Mouse (Mus musculus): Measurements from ENCODE around the gene Bmp7. TPM values are rescaled to one million over a fixed set of nuclear protein-coding genes. Genes with fewer than 3 reads are reported as not detected.

The Bmp7 gene
- total and polyA plus RNA-seq, 3 experiments, result 0.05 TPM; not detected in 2

GRCm38 (mm10) chr2:172905057-172905456 lies 35.1 kb downstream of the Bmp7 start:
- ATAC-seq (ENCODE audit: extremely low read depth, insufficient number of reproducible peaks, low FRiP score, poor library complexity, severe bottlenecking) (no peak), DNase-seq (ENCODE audit: low spot score) (no peak)
- TF ChIP-seq GATA1 (IDR thresholded peaks at IDR 0.05; ENCODE audit: borderline replicate concordance, low read length), result no peak
- TF ChIP-seq CTCF (IDR thresholded peaks at IDR 0.05; ENCODE audit: low read depth, low read length), result no peak
- TF ChIP-seq POLR2AphosphoS5 (IDR thresholded peaks at IDR 0.05; ENCODE audit: insufficient replicate concordance, low read depth, low read length), result no peak
- no peak for TF ChIP-seq GATA2 (IDR thresholded peaks at IDR 0.05; ENCODE audit: borderline replicate concordance, low read depth, low read length)

GRCm38 (mm10) chr2:172904614-172905013 lies 35.5 kb downstream of the Bmp7 start:
- Histone ChIP-seq H3K4me1 (ENCODE audit: insufficient read depth, low read depth, low read length) (no peaks in the 10 kb centered on the region), H3K9me3 (replicated peaks) (peaks cover 92% of the 10 kb centered on the region), H3K36me3 (replicated peaks) (no peaks in the 10 kb centered on the region), H3K4me3 (ENCODE audit: low read depth, low read length) (no peak overlapping the region), H3K27me3 (ENCODE audit: insufficient read depth, low read length) (no peaks in the 10 kb centered on the region)
- TF ChIP-seq POLR2AphosphoS5 (IDR thresholded peaks at IDR 0.05; ENCODE audit: insufficient replicate concordance, low read depth, low read length), result no peak
- DNase-seq (ENCODE audit: low spot score) (no peak), ATAC-seq (ENCODE audit: extremely low read depth, insufficient number of reproducible peaks, low FRiP score, poor library complexity, severe bottlenecking) (no peak)

More at GRCm38 (mm10) chr2:172905057-172905456, 35.1 kb downstream of the Bmp7 start:
- Histone ChIP-seq H3K9me3 (replicated peaks) (peaks cover 92% of the 10 kb centered on the region), H3K36me3 (replicated peaks) (no peaks in the 10 kb centered on the region), H3K4me1 (ENCODE audit: insufficient read depth, low read depth, low read length) (no peaks in the 10 kb centered on the region), H3K4me3 (ENCODE audit: low read depth, low read length) (no peak overlapping the region), H3K27me3 (ENCODE audit: insufficient read depth, low read length) (no peaks in the 10 kb centered on the region)

- ATAC-seq (ENCODE audit: extremely low read depth, insufficient number of reproducible peaks, low FRiP score, poor library complexity, severe bottlenecking), result no peak
- Histone ChIP-seq H3K4me3 (ENCODE audit: low read depth, low read length) (no peak overlapping the region), H3K9me3 (replicated peaks) (peaks cover 91% of the 10 kb centered on the region), H3K36me3 (replicated peaks) (no peaks in the 10 kb centered on the region), H3K4me1 (ENCODE audit: insufficient read depth, low read depth, low read length) (no peaks in the 10 kb centered on the region), H3K27me3 (ENCODE audit: insufficient read depth, low read length) (no peaks in the 10 kb centered on the region)
- DNase-seq (ENCODE audit: low spot score), result no peak
- TF ChIP-seq POLR2AphosphoS5 (IDR thresholded peaks at IDR 0.05; ENCODE audit: insufficient replicate concordance, low read depth, low read length) (no peak), GATA2 (IDR thresholded peaks at IDR 0.05; ENCODE audit: borderline replicate concordance, low read depth, low read length) (no peak), CTCF (IDR thresholded peaks at IDR 0.05; ENCODE audit: low read depth, low read length) (no peak), TAL1 (conservative IDR thresholded peaks at IDR 0.05; ENCODE audit: low read depth, low read length) (no peak), GATA1 (IDR thresholded peaks at IDR 0.05; ENCODE audit: borderline replicate concordance, low read length) (no peak)
These were observed 36.6 kb downstream of the Bmp7 start for GRCm38 (mm10) chr2:172903523-172903922.

GRCm38 (mm10) chr2:172900954-172901701 lies 39.0 kb downstream of the Bmp7 start:
- ATAC-seq (ENCODE audit: extremely low read depth, insufficient number of reproducible peaks, low FRiP score, poor library complexity, severe bottlenecking), result no peak
- Histone ChIP-seq H3K4me1 (ENCODE audit: insufficient read depth, low read depth, low read length) (no peaks in the 10 kb centered on the region), H3K4me3 (ENCODE audit: low read depth, low read length) (no peak overlapping the region), H3K36me3 (replicated peaks) (no peaks in the 10 kb centered on the region), H3K9me3 (replicated peaks) (peaks cover 93% of the 10 kb centered on the region), H3K27me3 (ENCODE audit: insufficient read depth, low read length) (no peaks in the 10 kb centered on the region)
- TF ChIP-seq TAL1 (conservative IDR thresholded peaks at IDR 0.05; ENCODE audit: low read depth, low read length), result no peak
- TF ChIP-seq POLR2AphosphoS5 (IDR thresholded peaks at IDR 0.05; ENCODE audit: insufficient replicate concordance, low read depth, low read length), result no peak
- TF ChIP-seq GATA2 (IDR thresholded peaks at IDR 0.05; ENCODE audit: borderline replicate concordance, low read depth, low read length), result no peak
- no peak for TF ChIP-seq GATA1 (IDR thresholded peaks at IDR 0.05; ENCODE audit: borderline replicate concordance, low read length)
- no peak for TF ChIP-seq CTCF (IDR thresholded peaks at IDR 0.05; ENCODE audit: low read depth, low read length)
- DNase-seq (ENCODE audit: low spot score), result no peak

GRCm38 (mm10) chr2:172889756-172890443 lies 50.2 kb downstream of the Bmp7 start:
- H3K9me3 ChIP-seq (replicated peaks), result peaks cover 93% of the 10 kb centered on the region
- H3K4me3 ChIP-seq (ENCODE audit: low read depth, low read length), result no peak overlapping the region
- DNase-seq (ENCODE audit: low spot score) (no peak), ATAC-seq (ENCODE audit: extremely low read depth, insufficient number of reproducible peaks, low FRiP score, poor library complexity, severe bottlenecking) (no peak)
- no peaks in the 10 kb centered on the region for H3K4me1 ChIP-seq (ENCODE audit: insufficient read depth, low read depth, low read length)
- no peaks in the 10 kb centered on the region for H3K36me3 ChIP-seq (replicated peaks)
- TF ChIP-seq GATA1 (IDR thresholded peaks at IDR 0.05; ENCODE audit: borderline replicate concordance, low read length), result no peak
- no peaks in the 10 kb centered on the region for H3K27me3 ChIP-seq (ENCODE audit: insufficient read depth, low read length)

GRCm38 (mm10) chr2:172889222-172889621 lies 50.9 kb downstream of the Bmp7 start:
- DNase-seq (ENCODE audit: low spot score) (no peak), ATAC-seq (ENCODE audit: extremely low read depth, insufficient number of reproducible peaks, low FRiP score, poor library complexity, severe bottlenecking) (no peak)
- H3K4me1 ChIP-seq (ENCODE audit: insufficient read depth, low read depth, low read length), result no peaks in the 10 kb centered on the region
- H3K9me3 ChIP-seq (replicated peaks), result peaks cover 92% of the 10 kb centered on the region
- no peak overlapping the region for H3K4me3 ChIP-seq (ENCODE audit: low read depth, low read length)
- no peaks in the 10 kb centered on the region for H3K27me3 ChIP-seq (ENCODE audit: insufficient read depth, low read length)
- no peak for TF ChIP-seq GATA1 (IDR thresholded peaks at IDR 0.05; ENCODE audit: borderline replicate concordance, low read length)
- H3K36me3 ChIP-seq (replicated peaks), result no peaks in the 10 kb centered on the region

GRCm38 (mm10) chr2:172888147-172888546 lies 52.0 kb downstream of the Bmp7 start:
- TF ChIP-seq CTCF (IDR thresholded peaks at IDR 0.05; ENCODE audit: low read depth, low read length), result no peak
- no peak for TF ChIP-seq POLR2AphosphoS5 (IDR thresholded peaks at IDR 0.05; ENCODE audit: insufficient replicate concordance, low read depth, low read length)
- no peak for TF ChIP-seq TAL1 (conservative IDR thresholded peaks at IDR 0.05; ENCODE audit: low read depth, low read length)
- TF ChIP-seq GATA1 (IDR thresholded peaks at IDR 0.05; ENCODE audit: borderline replicate concordance, low read length), result no peak
- no peak for TF ChIP-seq GATA2 (IDR thresholded peaks at IDR 0.05; ENCODE audit: borderline replicate concordance, low read depth, low read length)
- H3K4me3 ChIP-seq (ENCODE audit: low read depth, low read length), result no peak overlapping the region
- DNase-seq (ENCODE audit: low spot score) (no peak), ATAC-seq (ENCODE audit: extremely low read depth, insufficient number of reproducible peaks, low FRiP score, poor library complexity, severe bottlenecking) (no peak)
- peaks cover 89% of the 10 kb centered on the region for H3K9me3 ChIP-seq (replicated peaks)
- H3K4me1 ChIP-seq (ENCODE audit: insufficient read depth, low read depth, low read length), result no peaks in the 10 kb centered on the region
- no peaks in the 10 kb centered on the region for H3K27me3 ChIP-seq (ENCODE audit: insufficient read depth, low read length)
- H3K36me3 ChIP-seq (replicated peaks), result no peaks in the 10 kb centered on the region

All from G1E (cell line).